Mouse (Mus musculus) liver, embryonic 14.5 days (tissue): ENCODE data around the gene Kcnq1.

Experiments
- CTCF ChIP-seq: IDR thresholded peaks from 2 replicates; pipeline ENCODE4 v1.5.1; 2016; ENCODE audit warnings: antibody characterized with exemption, low read depth, control low read depth
- EP300 ChIP-seq: IDR thresholded peaks from 2 replicates; pipeline ENCODE4 v1.6.1; 2016; ENCODE audit warnings: antibody characterized with exemption, low read depth

DNA sequence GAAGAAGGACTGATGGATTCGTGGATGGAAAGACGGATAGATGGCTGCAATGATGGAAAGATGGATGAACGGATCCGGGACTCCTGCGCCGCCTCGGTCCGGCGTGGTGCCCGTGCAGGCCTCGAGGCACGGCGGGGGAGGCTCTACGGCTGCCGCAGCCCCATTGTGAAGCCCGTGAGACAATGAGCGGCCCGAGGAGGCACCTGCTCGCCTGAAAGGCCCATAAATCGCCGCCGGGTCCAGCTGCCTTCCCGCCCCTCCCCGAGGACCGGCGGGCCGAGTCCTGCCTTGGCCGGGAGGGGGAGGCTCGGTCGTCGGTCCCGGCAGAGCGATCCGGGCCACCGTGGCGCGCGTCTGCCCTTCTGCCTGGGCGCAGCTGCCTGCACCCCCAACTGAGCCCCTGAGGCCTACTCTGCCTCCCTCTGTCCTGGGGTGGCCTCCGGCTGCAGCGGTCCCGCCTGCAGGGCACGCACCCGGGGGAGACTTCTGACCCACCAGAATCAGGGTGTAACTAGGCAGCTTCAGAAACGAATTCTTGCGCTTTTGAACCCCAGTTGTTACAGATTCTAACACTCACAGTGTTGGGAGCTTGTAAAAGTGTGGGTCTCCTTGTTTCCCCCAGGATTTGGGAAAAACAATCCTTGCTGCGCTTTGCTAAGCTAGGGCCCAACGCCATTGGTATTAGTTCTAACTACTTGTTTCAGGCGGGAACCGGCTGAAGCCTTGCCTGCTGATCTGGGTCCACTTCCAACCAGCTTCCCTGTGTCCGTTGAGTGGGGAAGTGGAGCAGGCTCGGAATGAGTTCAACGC is 339.7 kb downstream of the Kcnq1 start:
- TF ChIP-seq CTCF (no peak), EP300 (no peak)
